Mouse (Mus musculus): ENCODE results near the gene Sult2a3. TPM values are rescaled to one million over a fixed set of nuclear protein-coding genes. Genes with fewer than 3 reads are reported as not detected.
"Not testable (repeated sequence)": the region's sequence is repeated elsewhere in the genome, so short reads cannot be mapped to it uniquely, and the experiment has no call there.

The Sult2a3 gene
- polyA plus RNA-seq (2011; ENCODE audit: insufficient read depth, insufficient read length, low replicate concordance, missing spikeins), result not detected in 2 replicates

GRCm38 (mm10) chr7:14122944-14123343 is at the start of gene Sult2a3:
TSS of gene Sult2a3 (minus strand) at chr7:14123044.
- Histone ChIP-seq H3K4me1 (ENCODE audit: control insufficient read depth, insufficient read depth, low read length) (no peaks in the 10 kb centered on the region), H3K27ac (ENCODE audit: control insufficient read depth, insufficient read depth, low read depth, low read length, poor library complexity) (no peak within 1 kb of the TSS), H3K4me3 (replicated peaks; ENCODE audit: control insufficient read depth, low read depth, low read length) (no peak within 1 kb of the TSS)
- WGBS, result 87% methylated on average over 2 of the region's 2 CpGs
- TF ChIP-seq CTCF (IDR thresholded peaks at IDR 0.05; ENCODE audit: control insufficient read depth, insufficient read depth, low read length), result no peak
- no peak for TF ChIP-seq POLR2A (IDR thresholded peaks at IDR 0.05; ENCODE audit: borderline replicate concordance, control insufficient read depth, low read depth, low read length)

- TF ChIP-seq CTCF (IDR thresholded peaks at IDR 0.05; ENCODE audit: control insufficient read depth, insufficient read depth, low read length), result no peak
- no peak for TF ChIP-seq POLR2A (IDR thresholded peaks at IDR 0.05; ENCODE audit: borderline replicate concordance, control insufficient read depth, low read depth, low read length)
- Histone ChIP-seq H3K4me3 (replicated peaks; ENCODE audit: control insufficient read depth, low read depth, low read length) (no peak overlapping the region), H3K4me1 (ENCODE audit: control insufficient read depth, insufficient read depth, low read length) (no peaks in the 10 kb centered on the region), H3K27ac (ENCODE audit: control insufficient read depth, insufficient read depth, low read depth, low read length, poor library complexity) (no peak overlapping the region)
- 60% methylated on average over 2 of the region's 2 CpGs for WGBS
Measured at GRCm38 (mm10) chr7:14120436-14120835, 2.4 kb downstream of the Sult2a3 start.

- not testable (repeated sequence) for H3K27ac ChIP-seq (ENCODE audit: control insufficient read depth, insufficient read depth, low read depth, low read length, poor library complexity); H3K4me1 ChIP-seq (ENCODE audit: control insufficient read depth, insufficient read depth, low read length); H3K4me3 ChIP-seq (replicated peaks; ENCODE audit: control insufficient read depth, low read depth, low read length)
- 50% methylated on average over 3 of the region's 3 CpGs for WGBS
Measured at GRCm38 (mm10) chr7:14119865-14120264, 3.0 kb downstream of the Sult2a3 start.

- Histone ChIP-seq H3K4me3 (replicated peaks; ENCODE audit: control insufficient read depth, low read depth, low read length) (no peak overlapping the region), H3K4me1 (ENCODE audit: control insufficient read depth, insufficient read depth, low read length) (no peaks in the 10 kb centered on the region), H3K27ac (ENCODE audit: control insufficient read depth, insufficient read depth, low read depth, low read length, poor library complexity) (no peak overlapping the region)
- TF ChIP-seq POLR2A (IDR thresholded peaks at IDR 0.05; ENCODE audit: borderline replicate concordance, control insufficient read depth, low read depth, low read length) (no peak), CTCF (IDR thresholded peaks at IDR 0.05; ENCODE audit: control insufficient read depth, insufficient read depth, low read length) (no peak)
- WGBS, result 43% methylated on average over 1 of the region's 1 CpGs
Measured at GRCm38 (mm10) chr7:14116761-14117160, 6.1 kb downstream of the Sult2a3 start.

- not testable (repeated sequence) for H3K27ac ChIP-seq (ENCODE audit: control insufficient read depth, insufficient read depth, low read depth, low read length, poor library complexity); H3K4me1 ChIP-seq (ENCODE audit: control insufficient read depth, insufficient read depth, low read length); H3K4me3 ChIP-seq (replicated peaks; ENCODE audit: control insufficient read depth, low read depth, low read length)
- WGBS, result 58% methylated on average over 3 of the region's 3 CpGs
Measured at GRCm38 (mm10) chr7:14114471-14114870, 8.4 kb downstream of the Sult2a3 start.

GRCm38 (mm10) chr7:14047821-14048220 is 75.0 kb downstream of the Sult2a3 start:
- H3K4me1 ChIP-seq (ENCODE audit: control insufficient read depth, insufficient read depth, low read length); H3K4me3 ChIP-seq (replicated peaks; ENCODE audit: control insufficient read depth, low read depth, low read length); H3K27ac ChIP-seq (ENCODE audit: control insufficient read depth, insufficient read depth, low read depth, low read length, poor library complexity): not testable (repeated sequence)
- 72% methylated on average over 1 of the region's 1 CpGs for WGBS

GRCm38 (mm10) chr7:14030831-14031230 is 92.0 kb downstream of the Sult2a3 start:
- not testable (repeated sequence) for H3K4me1 ChIP-seq (ENCODE audit: control insufficient read depth, insufficient read depth, low read length); H3K27ac ChIP-seq (ENCODE audit: control insufficient read depth, insufficient read depth, low read depth, low read length, poor library complexity); H3K4me3 ChIP-seq (replicated peaks; ENCODE audit: control insufficient read depth, low read depth, low read length)

Other genes with a start within 250 kb of the Sult2a3 start
- gene Sult2a4, start 133.4 kb downstream of the Sult2a3 start, polyA plus RNA-seq (2011; ENCODE audit: insufficient read depth, insufficient read length, low replicate concordance, missing spikeins), result not detected in 2 replicates
- not detected in 2 replicates for gene Sult2a6, start 131.8 kb upstream of the Sult2a3 start, polyA plus RNA-seq (2011; ENCODE audit: insufficient read depth, insufficient read length, low replicate concordance, missing spikeins)
- gene Obox8, start 210.5 kb upstream of the Sult2a3 start, polyA plus RNA-seq (2011; ENCODE audit: insufficient read depth, insufficient read length, low replicate concordance, missing spikeins), result not detected in 2 replicates